Mouse (Mus musculus) CH12.LX (cell line): ENCODE measurements around the gene Myo1h. TPM values are rescaled to one million over a fixed set of nuclear protein-coding genes. Genes with fewer than 3 reads are reported as not detected.

Source experiments
- DNase-seq: peaks from one replicate; pipeline ENCODE4 v3.0.0-alpha.2; 2013; ENCODE audit errors: extremely low read depth
- H3K27ac ChIP-seq: 2 replicates; pipeline ENCODE4 v1.5.1; 2012; ENCODE audit warnings: low read depth, mild to moderate bottlenecking, control low read depth, moderate library complexity; ENCODE audit not compliant: insufficient read depth
- H3K27me3 ChIP-seq: replicated peaks from 2 replicates; pipeline ENCODE3; 2012; ENCODE audit warnings: inconsistent platforms
- H3K36me3 ChIP-seq, 2 experiments: replicated peaks in 1 of 2; 2 replicates each; pipeline versions ENCODE3 to v1.6.1; 2012; ENCODE audit warnings: inconsistent platforms in 1 of 2, low read length in 1 of 2, mild to moderate bottlenecking in 1 of 2, mixed read lengths in 1 of 2, moderate library complexity in 1 of 2; ENCODE audit not compliant: control insufficient read depth in 1 of 2, insufficient read depth in 1 of 2
- H3K4me1 ChIP-seq, 2 experiments: 2 replicates each; pipeline ENCODE4 v1.6.1; 2012; ENCODE audit warnings: inconsistent platforms in 1 of 2, moderate library complexity in 1 of 2; ENCODE audit not compliant: insufficient read depth in 2 of 2, control insufficient read depth in 1 of 2
- H3K4me2 ChIP-seq: 2 replicates; pipeline ENCODE4 v1.6.1; 2012; ENCODE audit warnings: low read depth, mild to moderate bottlenecking, control low read depth; ENCODE audit not compliant: poor library complexity, insufficient read depth, severe bottlenecking
- H3K4me3 ChIP-seq, 3 experiments: fragments of 150-350 bp in 1 of 3; sonication (generic) in 1 of 3; replicated peaks in 1 of 3; 2 replicates each; pipeline versions ENCODE3 to v1.5.1; 2011 to 2012; ENCODE audit warnings: low read depth in 2 of 3, low read length in 2 of 3, mild to moderate bottlenecking in 2 of 3, moderate library complexity in 2 of 3, control low read depth in 1 of 3, improper control_type of control experiment in 1 of 3, inconsistent platforms in 1 of 3, mixed read lengths in 1 of 3; ENCODE audit not compliant: poor library complexity in 1 of 3
- H3K79me2 ChIP-seq: replicated peaks from 2 replicates; pipeline ENCODE4 v1.6.1; 2012; ENCODE audit warnings: mild to moderate bottlenecking, moderate library complexity; ENCODE audit not compliant: control insufficient read depth, poor library complexity, insufficient read depth, severe bottlenecking; ENCODE audit errors: extremely low read depth
- H3K9ac ChIP-seq: 2 replicates; pipeline ENCODE4 v1.6.1; 2012; ENCODE audit warnings: low read depth, mild to moderate bottlenecking, control low read depth, moderate library complexity; ENCODE audit not compliant: insufficient read depth
- H3K9me3 ChIP-seq: replicated peaks from 2 replicates; pipeline ENCODE3; 2012; ENCODE audit warnings: low read length, inconsistent platforms, mixed read lengths
- CHD1 ChIP-seq: IDR thresholded peaks from 2 replicates; pipeline ENCODE4 v1.6.1; 2012; ENCODE audit warnings: low read depth, low read length, improper control_type of control experiment, inconsistent platforms
- POLR2AphosphoS2 ChIP-seq: IDR thresholded peaks from 2 replicates; pipeline ENCODE4 v1.6.1; 2011; ENCODE audit warnings: low read depth, low read length, improper control_type of control experiment
- dilution Hi-C: fragments of 300-500 bp; cut with MboI; formaldehyde crosslinking; loops from 2 replicates; pipeline ENCODE4 v1.14.3; 2020; ENCODE audit warnings: low sequenced_read_pairs; ENCODE audit not compliant: extremely low pct_unique_long_range_greater_than_20kb, extremely low pct_ligation_motif_present
- in situ Hi-C: fragments of 300-500 bp; cut with MboI; formaldehyde crosslinking; loops from 3 replicates; pipeline ENCODE4 v1.14.3; 2019; ENCODE audit warnings: low sequenced_read_pairs, low pct_ligation_motif_present, low pct_unique_long_range_greater_than_20kb, mixed read lengths
- polyA plus RNA-seq: library from polyadenylated mRNA; unstranded; fragments of >175 nt; gene quantifications from 2 replicates; pipeline ENCODE4 v1.2.1, GENCODE M21; 2012; ENCODE audit warnings: low read depth; ENCODE audit not compliant: insufficient read length
- total RNA-seq, 2 experiments: library from RNA; depleted of rRNA; stranded (reverse); fragments of 300-350 nt in 1 of 2; fragments of >200 nt in 1 of 2; gene quantifications; 2 replicates each; pipeline ENCODE4 v1.2.3; 2012 to 2014

Gene Myo1h
- total and polyA plus RNA-seq, 3 experiments: 1.1 to 4.4 (median 1.8) TPM

- in situ Hi-C loops: no loop called here
- Histone ChIP-seq H3K27me3 (no peaks in the 10 kb centered on the region), H3K4me3 (no peak overlapping the region), H3K4me2 (no peak overlapping the region), H3K9me3 (no peaks in the 10 kb centered on the region), H3K36me3 (peaks cover 85 to 99% of the 10 kb centered on the region in 2 experiments), H3K79me2 (no peaks in the 10 kb centered on the region), H3K27ac (no peak overlapping the region), H3K4me1 (no peaks in the 10 kb centered on the region)
- dilution Hi-C loops: no loop called here
- DNase-seq: no peak
- TF ChIP-seq POLR2AphosphoS2: no peak
- TF ChIP-seq CHD1: no peak
- TF ChIP-seq, all 38 proteins: peak for 0
- H3K9ac ChIP-seq: no peak overlapping the region
Observed at GRCm38 (mm10) chr5:114413067-114413735, 124.2 kb downstream of the Myo1h start.

Other genes starting within 250 kb of the Myo1h start
- gene Usp30, start 223.7 kb upstream of the Myo1h start, total RNA-seq (2012; rRNA removed): 11.5 and 13.0 TPM in 2 replicates
- gene Usp30, start 223.7 kb upstream of the Myo1h start, total RNA-seq (2014; rRNA removed): 13.0 and 15.5 TPM in 2 replicates
- gene Usp30, start 223.7 kb upstream of the Myo1h start, polyA plus RNA-seq: 14.5 and 16.1 TPM in 2 replicates
- 0.38 and 1.1 TPM in 2 replicates for gene Svop, start 197.6 kb upstream of the Myo1h start, total RNA-seq (2012; rRNA removed)
- 0.20 and 0.31 TPM in 2 replicates for gene Svop, start 197.6 kb upstream of the Myo1h start, total RNA-seq (2014; rRNA removed)
- gene Svop, start 197.6 kb upstream of the Myo1h start, polyA plus RNA-seq: 0.40 and 0.51 TPM in 2 replicates
- gene Alkbh2, start 160.9 kb upstream of the Myo1h start, total RNA-seq (2012; rRNA removed): 35.0 and 35.7 TPM in 2 replicates
- 34.4 TPM in 2 replicates for gene Alkbh2, start 160.9 kb upstream of the Myo1h start, total RNA-seq (2014; rRNA removed)
- gene Alkbh2, start 160.9 kb upstream of the Myo1h start, polyA plus RNA-seq: 39.3 and 41.4 TPM in 2 replicates
- 39.1 and 53.4 TPM in 2 replicates for gene Ung, start 158.8 kb upstream of the Myo1h start, total RNA-seq (2012; rRNA removed)
- 43.5 and 51.9 TPM in 2 replicates for gene Ung, start 158.8 kb upstream of the Myo1h start, total RNA-seq (2014; rRNA removed)
- 83.3 and 91.9 TPM in 2 replicates for gene Ung, start 158.8 kb upstream of the Myo1h start, polyA plus RNA-seq
- gene Acacb, start 142.6 kb upstream of the Myo1h start, total RNA-seq (2012; rRNA removed): 3.9 and 6.2 TPM in 2 replicates
- gene Acacb, start 142.6 kb upstream of the Myo1h start, total RNA-seq (2014; rRNA removed): 13.4 and 14.1 TPM in 2 replicates
- 16.3 and 17.0 TPM in 2 replicates for gene Acacb, start 142.6 kb upstream of the Myo1h start, polyA plus RNA-seq
- not detected in 2 replicates for gene Foxn4, start 15.4 kb upstream of the Myo1h start, total RNA-seq (2012; rRNA removed)
- gene Foxn4, start 15.4 kb upstream of the Myo1h start, total RNA-seq (2014; rRNA removed): not detected in 2 replicates
- 0.23 and 0.34 TPM in 2 replicates for gene Foxn4, start 15.4 kb upstream of the Myo1h start, polyA plus RNA-seq
- gene Kctd10, start 91.3 kb downstream of the Myo1h start, total RNA-seq (2012; rRNA removed): 39.5 and 41.2 TPM in 2 replicates
- 38.0 and 39.3 TPM in 2 replicates for gene Kctd10, start 91.3 kb downstream of the Myo1h start, total RNA-seq (2014; rRNA removed)
- 32.6 and 37.5 TPM in 2 replicates for gene Kctd10, start 91.3 kb downstream of the Myo1h start, polyA plus RNA-seq
- 19.9 and 22.1 TPM in 2 replicates for gene Ube3b, start 91.4 kb downstream of the Myo1h start, total RNA-seq (2012; rRNA removed)
- gene Ube3b, start 91.4 kb downstream of the Myo1h start, total RNA-seq (2014; rRNA removed): 9.5 and 11.7 TPM in 2 replicates
- gene Ube3b, start 91.4 kb downstream of the Myo1h start, polyA plus RNA-seq: 21.1 and 29.8 TPM in 2 replicates
- 9.5 and 10.9 TPM in 2 replicates for gene Mmab, start 154.9 kb downstream of the Myo1h start, total RNA-seq (2012; rRNA removed)
- gene Mmab, start 154.9 kb downstream of the Myo1h start, total RNA-seq (2014; rRNA removed): 8.3 and 9.3 TPM in 2 replicates
- 14.4 and 15.2 TPM in 2 replicates for gene Mmab, start 154.9 kb downstream of the Myo1h start, polyA plus RNA-seq
- 21.4 and 24.2 TPM in 2 replicates for gene Mvk, start 155.1 kb downstream of the Myo1h start, total RNA-seq (2012; rRNA removed)
- 26.3 and 27.9 TPM in 2 replicates for gene Mvk, start 155.1 kb downstream of the Myo1h start, total RNA-seq (2014; rRNA removed)
- gene Mvk, start 155.1 kb downstream of the Myo1h start, polyA plus RNA-seq: 20.1 and 21.0 TPM in 2 replicates